Mouse (Mus musculus): ENCODE measurements around the gene Grik3.
"Not testable (repeated sequence)": the region's sequence is repeated elsewhere in the genome, so short reads cannot be mapped to it uniquely, and the experiment has no call there.

The Grik3 gene

GRCm38 (mm10) chr4:125595011-125595410 lies 104.5 kb downstream of the Grik3 start:
- DNase-seq (ENCODE audit: low spot score): no peak

- DNase-seq (ENCODE audit: low spot score): no peak
Observed at GRCm38 (mm10) chr4:125598677-125599076, 108.2 kb downstream of the Grik3 start.

GRCm38 (mm10) chr4:125599510-125600005 lies 109.1 kb downstream of the Grik3 start:
- no peak for DNase-seq (ENCODE audit: low spot score)

GRCm38 (mm10) chr4:125600642-125601041 lies 110.1 kb downstream of the Grik3 start:
- no peak for DNase-seq (ENCODE audit: low spot score)

GRCm38 (mm10) chr4:125601301-125601700 lies 110.8 kb downstream of the Grik3 start:
- no peak for DNase-seq (ENCODE audit: low spot score)

- DNase-seq (ENCODE audit: low spot score): no peak
Observed at GRCm38 (mm10) chr4:125604494-125604893, 114.0 kb downstream of the Grik3 start.

GRCm38 (mm10) chr4:125606147-125606546 lies 115.6 kb downstream of the Grik3 start:
- DNase-seq (ENCODE audit: low spot score): no peak

- DNase-seq (ENCODE audit: low spot score): no peak
Observed at GRCm38 (mm10) chr4:125607397-125608042, 117.0 kb downstream of the Grik3 start.

- not testable (repeated sequence) for DNase-seq (ENCODE audit: low spot score)
Observed at GRCm38 (mm10) chr4:125608896-125609295, 118.4 kb downstream of the Grik3 start.

- DNase-seq (ENCODE audit: low spot score): no peak
Observed at GRCm38 (mm10) chr4:125609320-125610306, 119.1 kb downstream of the Grik3 start.

- no peak for DNase-seq (ENCODE audit: low spot score)
Observed at GRCm38 (mm10) chr4:125617851-125618250, 127.4 kb downstream of the Grik3 start.

GRCm38 (mm10) chr4:125618524-125619320 lies 128.2 kb downstream of the Grik3 start:
- no peak for DNase-seq (ENCODE audit: low spot score)

- no peak for DNase-seq (ENCODE audit: low spot score)
Observed at GRCm38 (mm10) chr4:125624885-125625678, 134.6 kb downstream of the Grik3 start.

- DNase-seq (ENCODE audit: low spot score): no peak
Observed at GRCm38 (mm10) chr4:125629544-125629943, 139.0 kb downstream of the Grik3 start.

GRCm38 (mm10) chr4:125635037-125635436 lies 144.5 kb downstream of the Grik3 start:
- no peak for DNase-seq (ENCODE audit: low spot score)

- DNase-seq (ENCODE audit: low spot score): no peak
Observed at GRCm38 (mm10) chr4:125636616-125637304, 146.3 kb downstream of the Grik3 start.

- DNase-seq (ENCODE audit: low spot score): no peak
Observed at GRCm38 (mm10) chr4:125637364-125637763, 146.9 kb downstream of the Grik3 start.

- DNase-seq (ENCODE audit: low spot score): no peak
Observed at GRCm38 (mm10) chr4:125640520-125640919, 150.0 kb downstream of the Grik3 start.

- no peak for DNase-seq (ENCODE audit: low spot score)
Observed at GRCm38 (mm10) chr4:125640921-125641663, 150.6 kb downstream of the Grik3 start.

Data from T-cell, adult 2 months (primary cell).